Mouse (Mus musculus): ENCODE results near the gene Msl2.

DNA sequence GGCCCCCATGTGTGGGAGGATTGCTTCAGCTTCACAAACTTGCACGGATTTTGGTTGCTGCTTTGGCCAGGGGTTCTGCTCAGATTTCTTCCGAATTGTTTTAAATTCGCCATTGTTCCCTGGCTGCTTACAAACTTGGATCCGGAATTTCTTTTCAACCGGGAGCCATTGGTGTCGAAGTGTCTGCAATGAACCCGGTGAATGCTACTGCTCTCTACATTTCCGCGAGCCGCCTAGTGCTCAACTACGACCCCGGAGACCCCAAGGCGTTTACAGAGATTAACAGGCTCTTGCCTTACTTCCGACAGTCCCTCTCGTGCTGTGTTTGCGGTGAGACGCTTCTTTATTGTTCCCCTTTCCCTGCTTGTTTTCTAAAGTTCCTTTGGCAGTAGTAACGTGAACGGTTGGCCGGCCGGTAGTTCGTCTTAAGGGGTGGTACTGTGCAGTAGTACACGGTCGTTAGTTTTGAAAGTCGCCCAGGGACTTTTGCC is 1.2 kb downstream of the Msl2 start:
- TF ChIP-seq POLR2A (IDR thresholded peaks at IDR 0.05; ENCODE audit: insufficient read depth, low read length) (no peak), CTCF (IDR thresholded peaks at IDR 0.05; ENCODE audit: low read depth, low read length) (no peak), EP300 (IDR thresholded peaks at IDR 0.05; ENCODE audit: insufficient read depth, low read depth, low read length) (no peak)
